Mouse (Mus musculus) adrenal gland (tissue): ENCODE measurements around the gene BC024978.

Source experiments
- intact Hi-C: fragments of 180-260 bp; cut with DNase I; formaldehyde crosslinking; loops from one replicate; pipeline ENCODE4 v1.15.1; 2025
- long read RNA-seq, 2 experiments: library from polyadenylated mRNA; unstranded; transcript quantifications; one replicate each; pipeline ENCODE4 v2.0.0; 2020; ENCODE audit warnings: borderline replicate concordance in 1 of 2; ENCODE audit not compliant: insufficient replicate concordance in 1 of 2

The BC024978 gene
- long read RNA-seq, experiment 1, partial matches to known transcripts = 0 of 2 reads
- long read RNA-seq, experiment 1, other reads (novel, unspliced or antisense) = 2 of 2 reads
- long read RNA-seq, experiment 2, partial matches to known transcripts = 0 of 6 reads
- long read RNA-seq, experiment 2, other reads (novel, unspliced or antisense) = 6 of 6 reads

DNA sequence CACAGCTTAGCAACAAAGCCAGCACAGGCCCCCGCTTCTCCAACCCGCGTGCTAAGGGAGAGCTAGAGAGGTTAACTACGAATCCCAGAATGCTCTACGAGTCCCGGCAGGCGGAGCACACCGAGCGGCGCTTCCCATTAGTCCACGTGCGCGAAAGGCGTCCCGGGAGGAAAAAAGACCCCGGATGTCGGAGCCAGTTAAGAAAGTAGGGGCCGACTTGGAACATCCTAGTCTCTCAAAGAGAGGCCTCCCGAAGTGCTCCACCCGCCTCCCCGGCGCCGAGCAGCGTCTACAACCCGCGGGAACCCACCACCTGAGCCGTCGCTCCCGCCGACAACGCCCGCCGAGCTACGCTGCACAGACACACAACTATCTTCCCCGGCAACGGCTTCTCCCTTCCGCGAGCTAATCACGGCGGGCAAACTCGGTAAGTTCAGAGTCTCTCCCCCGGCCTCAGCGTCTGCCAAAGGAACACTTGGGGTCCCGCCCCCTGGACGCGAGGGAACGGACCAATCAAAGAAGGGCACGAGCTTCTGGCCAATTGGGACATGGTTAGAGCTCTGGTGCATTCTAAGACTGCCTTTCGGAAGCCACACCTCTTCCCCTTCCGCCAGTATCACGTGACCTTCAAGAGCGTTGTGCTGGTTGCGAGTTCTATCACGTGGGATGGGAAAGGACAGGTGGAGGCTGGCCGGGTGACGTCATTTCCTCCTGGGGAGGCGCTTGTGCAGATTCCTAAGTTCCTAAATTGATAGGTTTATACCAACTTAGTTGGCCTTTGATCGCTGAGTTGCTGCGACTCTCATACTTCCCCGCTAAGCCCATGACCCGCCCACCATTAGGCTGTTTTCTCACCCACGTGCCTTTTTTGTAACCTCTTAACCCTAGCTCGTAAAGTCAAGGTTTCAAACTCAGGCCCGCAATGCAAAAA, at the start of gene BC024978, which contains the start of gene Snrpa:
BC024978 (plus strand) TSS at position 101 of the 931 bp plus-strand sequence.
Snrpa (minus strand) TSS at position 591 of the 931 bp plus-strand sequence.
- intact Hi-C loops = loop anchor here (1.0 to 2.0 kb wide), 2 partner anchors 17 to 32 kb away; partner anchors contain the start of genes Itpkc and Rab4b

DNA sequence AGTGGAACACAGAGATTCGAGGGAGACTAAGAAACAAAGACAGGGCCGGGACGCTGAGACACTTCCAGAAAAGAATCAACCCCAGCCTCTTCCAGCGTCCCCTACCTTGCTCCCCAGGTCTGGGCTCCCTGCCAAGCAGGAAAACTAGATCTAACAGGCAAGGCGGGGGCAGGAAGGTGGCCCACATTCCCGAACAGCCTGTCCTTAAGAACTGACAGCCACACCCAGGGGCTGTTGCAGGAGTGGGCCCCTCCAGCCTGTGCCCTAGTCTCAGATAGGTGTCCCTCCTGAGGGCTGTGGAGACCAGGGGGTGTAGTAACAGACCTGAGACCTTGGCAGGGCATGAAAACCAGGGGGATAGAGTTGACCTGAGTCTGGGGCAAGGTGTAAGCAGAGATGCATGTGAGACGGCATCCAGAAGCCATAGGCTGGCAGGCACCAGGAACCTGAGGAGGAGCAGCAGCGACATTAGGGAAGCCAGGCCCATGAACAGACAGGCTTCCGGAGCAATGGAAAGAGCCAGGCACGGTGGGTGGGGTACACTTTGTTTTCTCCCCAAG, 42.3 kb upstream of the BC024978 start, which contains the start of gene Cyp2t4:
Cyp2t4 (plus strand) TSS at position 510 of the 560 bp plus-strand sequence.
- intact Hi-C loops = no loop called here

DNA sequence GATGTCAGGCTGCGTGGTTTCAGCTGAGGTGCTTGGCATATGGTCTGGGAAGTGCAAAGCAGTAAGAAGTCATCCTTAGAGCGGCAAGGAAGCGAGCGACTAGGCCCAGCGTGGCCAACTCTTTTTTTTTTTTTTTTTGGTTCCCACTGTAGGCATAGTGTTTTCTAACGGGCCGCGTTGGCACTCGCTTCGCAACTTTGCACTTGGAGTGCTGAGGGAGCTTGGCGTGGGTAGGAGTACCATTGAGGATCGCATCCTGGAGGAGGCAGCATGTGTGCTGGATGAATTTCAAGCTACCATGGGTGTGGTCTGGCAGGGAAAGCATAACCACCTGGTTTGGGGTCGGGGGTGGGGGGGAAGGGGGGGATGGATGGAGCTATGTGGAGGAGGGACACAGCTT, 39.6 kb upstream of the BC024978 start:
- intact Hi-C loops = loop anchor here (5.0 kb wide), 1 partner anchor 131 kb away; no protein-coding TSS in a partner anchor

DNA sequence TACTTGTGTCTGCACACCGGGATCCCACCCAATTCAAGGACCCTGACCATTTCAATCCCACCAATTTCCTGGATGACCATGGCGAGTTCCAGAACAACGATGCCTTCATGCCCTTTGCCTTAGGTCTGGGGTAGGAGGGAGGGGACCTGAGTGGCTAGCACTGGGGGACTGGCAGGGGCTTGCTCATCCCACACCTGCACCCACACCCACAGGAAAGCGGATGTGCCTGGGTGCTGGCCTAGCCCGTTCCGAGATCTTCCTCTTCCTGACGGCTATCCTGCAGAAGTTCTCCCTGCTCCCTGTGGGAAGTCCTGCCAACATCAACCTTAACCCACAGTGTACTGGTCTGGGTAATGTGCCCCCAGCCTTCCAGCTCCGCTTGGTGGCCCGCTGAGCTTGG, 37.4 kb upstream of the BC024978 start:
- intact Hi-C loops = loop anchor here (5.0 kb wide), 1 partner anchor 129 kb away; no protein-coding TSS in a partner anchor

DNA sequence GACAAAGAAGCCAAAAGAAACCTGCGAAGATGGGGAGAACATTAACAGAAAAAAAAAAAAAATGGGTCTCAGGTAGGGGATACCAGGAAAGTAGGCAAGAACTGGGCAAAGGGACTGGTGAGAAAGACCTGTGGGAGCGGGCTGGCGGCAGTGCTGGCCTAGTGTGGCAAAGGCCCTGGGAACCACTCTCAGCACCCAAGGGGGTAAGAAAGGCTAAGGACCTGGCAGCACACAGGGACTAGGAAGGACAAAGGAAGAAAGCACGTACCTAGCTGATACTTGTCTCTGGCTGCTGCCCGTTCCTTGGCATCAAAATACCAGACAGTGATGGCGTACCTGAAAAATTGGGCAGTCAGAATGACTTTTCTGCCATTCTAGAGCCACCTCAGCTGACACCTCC, 36.3 kb upstream of the BC024978 start:
- intact Hi-C loops = loop anchor here (5.0 kb wide), 1 partner anchor 128 kb away; no protein-coding TSS in a partner anchor

DNA sequence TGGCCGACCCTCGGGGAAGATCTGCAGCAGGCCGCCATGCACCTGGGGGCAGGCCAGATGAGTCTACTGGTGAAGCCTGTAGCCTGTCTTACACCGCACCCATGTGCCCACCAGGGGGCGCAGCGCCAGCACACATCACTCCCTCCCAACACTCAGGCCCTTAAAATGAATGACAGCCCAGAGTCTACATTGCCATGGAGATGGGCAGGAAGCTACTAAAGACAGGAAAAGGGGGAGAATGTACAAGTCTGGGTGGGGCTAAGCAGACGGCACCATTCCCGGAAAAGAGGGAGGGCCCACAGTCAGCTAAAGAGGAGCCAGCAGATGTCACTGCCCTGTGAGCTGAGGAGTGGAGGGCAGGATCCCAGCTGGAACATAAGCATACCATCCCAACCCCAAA, 35.7 kb upstream of the BC024978 start:
- intact Hi-C loops = loop anchor here (5.0 kb wide), 1 partner anchor 127 kb away; no protein-coding TSS in a partner anchor

DNA sequence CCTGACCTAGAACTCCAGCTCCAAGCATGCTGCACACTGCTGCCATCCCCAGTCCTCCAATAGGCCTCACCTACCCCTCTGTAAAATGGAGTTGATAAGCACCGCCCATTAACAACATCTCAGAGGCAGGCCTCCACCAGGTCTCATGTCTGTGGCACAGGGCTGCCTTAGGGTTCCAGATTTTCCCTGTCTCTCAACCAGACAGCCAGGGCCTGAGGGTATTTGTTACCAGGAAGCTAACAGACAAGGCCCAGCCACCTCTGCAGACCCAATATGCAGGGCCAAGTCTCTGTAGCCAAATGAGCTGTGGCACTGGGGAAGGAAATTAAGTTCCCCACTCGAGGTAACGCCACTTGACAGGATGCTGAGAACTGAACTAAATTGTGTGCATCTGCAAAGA, 34.7 kb upstream of the BC024978 start:
- intact Hi-C loops = no loop called here

DNA sequence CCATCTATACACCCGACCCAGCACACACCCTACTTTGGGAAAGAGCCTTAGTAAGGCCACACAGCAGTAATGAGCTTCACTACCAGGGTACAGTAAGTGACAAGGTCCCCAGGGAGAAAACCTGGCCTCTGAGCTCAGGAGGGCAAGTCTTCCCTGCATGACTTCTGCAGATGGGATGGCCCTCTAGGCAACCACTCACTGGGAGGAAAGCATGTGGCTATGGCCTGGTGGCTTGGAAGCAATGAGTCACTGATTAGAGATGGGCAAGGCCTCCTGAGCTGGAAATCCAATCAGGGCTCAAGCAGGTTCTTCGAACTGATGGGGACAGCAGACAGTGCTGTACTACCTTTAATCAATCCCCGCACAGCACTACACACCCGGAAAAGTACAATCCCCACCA, 33.8 kb upstream of the BC024978 start:
- intact Hi-C loops = no loop called here

GRCm38 (mm10) chr7:27162780-27163449, 32.7 kb upstream of the BC024978 start:
- intact Hi-C loops = no loop called here

GRCm38 (mm10) chr7:27163450-27163805, 32.2 kb upstream of the BC024978 start:
- intact Hi-C loops = no loop called here

- intact Hi-C loops = no loop called here
Observed at GRCm38 (mm10) chr7:27164112-27164947, 31.3 kb upstream of the BC024978 start.

DNA sequence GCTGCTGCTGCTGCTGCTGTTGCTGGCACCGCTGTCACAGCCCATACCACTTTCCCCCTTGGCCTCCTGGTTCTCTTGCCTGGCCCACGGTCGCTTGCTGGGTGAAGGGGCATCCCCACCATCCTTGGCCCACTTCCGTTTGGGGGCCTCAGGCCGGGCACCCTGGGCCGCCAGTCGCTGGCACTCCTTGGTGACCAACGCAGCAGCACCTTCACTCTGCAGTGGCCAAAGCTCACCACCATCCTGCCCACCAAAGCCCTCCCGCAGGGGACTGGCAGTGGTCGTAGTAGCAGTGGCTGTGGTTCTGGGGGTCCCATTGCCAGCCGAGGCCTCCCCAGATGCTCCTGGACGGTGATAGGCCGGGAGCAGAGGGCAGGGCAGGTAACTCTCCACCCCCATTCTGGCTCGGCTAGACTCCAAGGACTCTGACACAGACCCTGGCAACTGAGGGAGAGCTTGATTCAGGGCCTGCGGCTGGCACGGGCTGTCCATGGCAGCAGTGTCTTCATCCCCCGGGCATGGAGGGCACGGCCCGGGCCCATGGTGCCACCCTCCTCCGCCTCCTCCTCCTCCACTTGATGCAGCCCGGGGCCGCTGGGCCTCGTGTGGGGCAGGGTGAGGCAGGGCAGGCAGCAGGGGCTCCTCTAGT, 30.4 kb upstream of the BC024978 start:
- intact Hi-C loops = loop anchor here (5.0 kb wide), 1 partner anchor 62 kb away; the partner anchor contains the start of gene Itpkc

- intact Hi-C loops = loop anchor here (5.0 kb wide), 1 partner anchor 62 kb away; the partner anchor contains the start of gene Itpkc
Observed at GRCm38 (mm10) chr7:27165696-27166095, 29.9 kb upstream of the BC024978 start.

- intact Hi-C loops = loop anchor here (5.0 kb wide), 1 partner anchor 61 kb away; the partner anchor contains the start of gene Itpkc
Observed at GRCm38 (mm10) chr7:27166229-27166613, 29.4 kb upstream of the BC024978 start.

- intact Hi-C loops = loop anchor here (5.0 kb wide), 1 partner anchor 60 kb away; the partner anchor contains the start of gene Itpkc
Observed at GRCm38 (mm10) chr7:27166614-27167474, 28.7 kb upstream of the BC024978 start, which contains the start of gene Egln2. Gene Egln2 (minus strand): TSS chr7:27166802.

DNA sequence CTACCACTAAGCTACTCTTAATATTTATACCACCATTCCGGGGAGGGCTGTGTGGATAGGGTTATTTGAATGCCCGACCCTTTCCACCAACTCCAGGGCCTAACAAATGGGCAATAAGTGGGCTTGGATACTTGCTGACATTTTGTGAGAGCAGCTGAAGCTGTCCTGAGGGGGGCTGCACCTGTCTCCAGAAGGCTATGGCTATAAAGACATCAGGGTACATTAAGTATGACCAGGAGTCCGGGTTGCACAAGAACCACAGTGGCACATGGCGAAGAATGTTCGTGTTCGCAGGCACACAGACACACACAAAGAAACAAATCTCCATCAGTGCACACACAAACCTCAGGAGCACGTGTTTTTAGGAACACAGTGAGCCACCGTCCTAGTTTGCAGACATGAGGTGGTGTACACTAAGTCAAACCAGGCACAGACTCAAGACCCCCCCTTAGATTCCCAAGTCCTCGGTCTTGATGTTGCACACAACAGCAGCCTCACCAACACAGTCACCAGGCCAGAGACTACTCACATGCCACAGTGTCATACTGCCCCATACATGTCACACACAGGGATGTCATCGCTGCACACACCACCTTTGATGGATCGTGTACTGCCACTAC, 28.0 kb upstream of the BC024978 start:
- intact Hi-C loops = loop anchor here (5.0 kb wide), 1 partner anchor 60 kb away; the partner anchor contains the start of gene Itpkc

GRCm38 (mm10) chr7:27168371-27168770, 27.2 kb upstream of the BC024978 start:
- intact Hi-C loops = loop anchor here (5.0 kb wide), 1 partner anchor 59 kb away; the partner anchor contains the start of gene Itpkc

- intact Hi-C loops = no loop called here
Observed at GRCm38 (mm10) chr7:27170981-27171380, 24.6 kb upstream of the BC024978 start.
